Mouse (Mus musculus) layer of hippocampus, postnatal 14 days (tissue): ENCODE data around the gene Pih1d1. TPM values are rescaled to one million over a fixed set of nuclear protein-coding genes. Genes with fewer than 3 reads are reported as not detected.
A peak's percentile ranks its signal among the peaks of the same experiment; 100 is the strongest.

Source experiments
- DNase-seq, 2 experiments: peaks; one replicate each; pipeline ENCODE4 v3.0.0; 2021 to 2022; ENCODE audit warnings: low spot score in 2 of 2, mixed read lengths in 1 of 2
- total RNA-seq, 2 experiments: library from RNA; stranded (reverse); gene quantifications; 2 replicates each; pipeline ENCODE4 v1.2.3; 2021

The Pih1d1 gene
- total RNA-seq, 2 experiments from 2014 or later = 46.1 to 46.5 TPM

GRCm38 (mm10) chr7:45126147-45126843 is 27.8 kb upstream of the Pih1d1 start:
- DNase-seq = no peak

DNA sequence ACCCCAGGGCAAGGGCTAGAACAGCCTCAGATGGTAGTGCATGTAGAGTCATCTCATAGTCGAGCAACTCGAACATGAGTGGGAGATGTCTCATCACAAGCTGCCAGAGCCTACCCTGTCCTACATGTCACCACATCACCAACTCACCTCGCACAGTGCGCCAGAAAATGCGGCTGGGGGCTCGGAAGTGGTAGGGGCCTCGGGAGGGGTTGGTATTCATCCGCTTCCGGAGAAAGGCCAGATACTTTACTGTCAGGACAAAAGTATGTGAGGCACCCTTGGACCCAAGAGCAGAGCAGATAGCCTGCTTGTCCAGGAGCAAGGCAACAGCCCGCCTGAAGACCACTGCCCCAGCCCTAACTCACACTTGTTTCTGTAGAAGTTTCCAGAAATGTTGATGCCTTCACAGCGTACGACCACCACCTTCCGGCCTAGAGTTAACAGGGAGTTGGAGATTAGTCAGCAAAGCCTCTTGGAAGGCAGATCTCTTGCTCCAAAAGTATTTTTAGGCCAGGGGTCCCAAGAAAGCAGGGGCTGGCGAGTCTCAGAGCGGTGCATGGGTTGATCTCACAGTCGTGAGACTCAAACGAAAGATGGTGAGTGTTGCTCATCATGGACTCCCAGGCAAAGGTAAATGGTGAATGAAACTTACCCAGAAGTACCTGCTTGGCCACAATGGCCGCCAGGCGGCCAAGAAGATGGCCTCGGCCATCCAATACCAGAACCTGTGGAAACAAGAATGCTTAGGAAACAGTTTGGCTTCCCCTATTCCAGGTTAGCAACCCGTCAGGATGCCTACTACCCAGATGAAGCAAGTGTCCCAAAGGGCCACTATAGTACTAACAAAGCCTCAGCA is 27.0 kb upstream of the Pih1d1 start:
- DNase-seq = no peak

GRCm38 (mm10) chr7:45127700-45128224 is 26.3 kb upstream of the Pih1d1 start:
- DNase-seq = no peak

DNA sequence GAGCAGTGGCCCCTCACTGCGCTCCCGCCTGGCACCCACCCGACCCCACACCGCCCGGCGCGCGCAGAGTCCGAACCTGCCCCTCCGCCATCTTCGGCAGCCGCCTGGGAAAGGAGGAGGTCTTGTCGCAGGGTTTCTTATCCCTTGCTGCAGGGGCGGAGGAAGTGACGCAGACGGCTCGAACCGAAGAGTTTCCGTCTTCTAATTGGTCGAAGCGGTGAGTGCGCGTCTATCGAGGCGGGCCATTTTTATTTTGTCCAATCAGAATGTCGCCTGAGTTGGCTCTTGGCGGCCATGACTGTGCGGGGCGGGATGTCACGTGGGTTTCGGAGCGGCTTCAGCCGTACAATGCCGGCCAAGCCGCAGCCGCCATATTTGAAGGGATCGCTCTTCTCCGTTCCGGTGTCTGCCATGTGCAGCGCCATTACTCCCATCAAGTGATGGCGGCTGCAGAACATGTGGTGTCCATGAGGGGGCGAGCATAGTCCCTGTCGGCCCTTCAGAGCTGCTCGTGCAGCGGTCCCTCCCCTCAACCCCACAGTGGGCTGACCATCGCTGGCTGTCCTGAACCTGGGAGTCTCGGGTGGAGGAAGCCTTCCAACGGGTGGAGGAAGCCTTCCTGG is 25.4 kb upstream of the Pih1d1 start, which contains the start of gene Rpl13a:
Gene Rpl13a, minus strand, starts transcription at position 138 of the 623 bp plus-strand sequence.
- peak; percentile 99 to 100 for DNase-seq

- no peak for DNase-seq
Measured at GRCm38 (mm10) chr7:45129318-45129717, 24.8 kb upstream of the Pih1d1 start.

DNA sequence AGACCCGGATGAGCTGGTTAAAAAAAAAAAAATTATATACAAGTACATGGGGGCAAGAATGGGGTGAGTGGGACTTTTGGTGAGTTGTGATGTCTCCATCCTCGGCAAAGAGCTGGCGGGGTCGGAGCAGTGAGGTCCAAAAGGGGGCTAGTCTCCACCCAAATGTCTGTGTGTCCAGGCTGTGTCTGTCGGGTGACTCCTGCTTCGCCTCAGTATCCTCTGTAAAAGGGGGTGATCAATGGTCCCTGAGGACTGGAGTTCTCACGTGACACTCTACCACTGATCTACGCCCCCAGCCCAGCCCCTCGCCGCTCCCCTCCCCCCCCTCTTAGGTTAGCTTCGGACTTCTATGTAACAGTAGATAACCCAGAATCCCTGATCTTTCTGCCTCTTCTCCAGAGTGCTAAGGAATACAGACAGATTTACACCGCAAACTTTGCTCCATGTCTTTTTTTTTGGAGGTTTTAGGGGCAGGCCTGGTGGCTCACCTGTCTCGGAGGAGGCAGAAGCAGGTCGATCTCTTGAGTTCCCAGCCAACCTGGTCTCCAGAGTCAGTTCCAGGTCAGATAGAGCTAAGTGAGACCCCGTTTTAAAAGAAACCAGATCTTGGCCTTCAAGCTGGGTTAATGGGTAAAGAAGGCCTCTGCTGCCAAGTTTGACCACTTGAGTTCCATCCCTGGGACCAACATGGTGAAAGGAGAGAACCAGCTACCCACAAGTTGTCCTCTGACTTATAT is 24.2 kb upstream of the Pih1d1 start:
- DNase-seq = no peak

GRCm38 (mm10) chr7:45131850-45132249 is 22.3 kb upstream of the Pih1d1 start:
- DNase-seq = no peak

DNA sequence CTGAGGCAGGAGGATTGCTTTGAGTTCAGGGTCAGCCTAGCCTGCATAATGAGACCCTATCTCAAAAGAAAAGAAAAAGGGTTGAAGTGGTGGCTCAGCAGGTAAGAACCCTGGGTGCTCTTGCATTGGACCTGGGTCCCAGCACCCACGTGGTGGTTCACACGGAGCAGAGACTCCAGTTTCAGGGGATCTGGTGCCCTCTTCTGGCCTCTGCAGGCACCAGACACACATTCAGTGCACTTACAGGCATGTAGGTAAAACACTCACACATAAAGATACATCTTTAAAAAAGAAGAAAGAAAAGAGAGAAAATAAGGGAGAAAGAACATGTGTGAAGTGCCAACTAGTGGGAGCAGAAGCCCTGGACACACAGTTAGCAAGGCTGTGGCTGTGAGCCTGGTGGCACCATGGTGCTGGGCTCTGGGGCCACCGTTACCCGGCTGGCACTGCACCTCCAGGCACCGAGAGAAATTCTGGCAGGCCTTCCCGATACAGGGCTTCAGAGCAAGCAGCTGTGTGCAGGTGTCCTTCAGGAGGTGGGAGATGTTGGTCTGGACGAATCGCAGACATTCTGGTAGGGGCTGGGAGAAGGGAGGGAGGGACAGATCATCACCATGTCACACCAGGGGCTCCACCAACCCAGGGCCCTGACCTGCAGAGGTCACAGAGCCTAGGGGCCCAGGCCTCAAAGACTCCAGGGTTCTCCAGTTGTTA is 20.5 kb upstream of the Pih1d1 start:
- no peak for DNase-seq

DNA sequence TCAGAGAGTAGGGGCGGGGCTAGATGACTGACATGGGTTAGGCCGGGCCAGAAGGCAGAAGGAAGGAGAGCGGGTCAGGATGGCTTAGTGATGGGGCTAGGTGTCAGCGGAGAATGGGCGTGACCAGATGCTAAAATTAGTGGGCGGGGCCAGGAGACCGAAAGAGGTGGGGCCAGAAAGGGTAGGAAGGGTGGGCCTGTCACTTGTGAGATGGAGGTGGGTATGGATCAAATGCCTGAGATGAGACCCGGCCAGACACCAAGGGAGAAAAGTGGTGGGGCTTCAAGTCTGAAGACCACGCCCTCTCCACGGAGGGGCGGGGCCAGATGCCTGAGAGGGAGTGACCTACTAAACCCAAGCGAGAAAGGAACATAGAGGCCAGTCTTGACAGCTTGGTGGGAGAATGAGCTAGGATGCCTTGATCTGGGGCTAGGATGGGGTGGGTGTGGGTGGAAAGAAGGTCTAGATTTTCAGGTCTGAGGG is 19.5 kb upstream of the Pih1d1 start:
- DNase-seq = no peak

- no peak for DNase-seq
Measured at GRCm38 (mm10) chr7:45135370-45135769, 18.7 kb upstream of the Pih1d1 start.

- DNase-seq = peak; percentile 91
Measured at GRCm38 (mm10) chr7:45135993-45136567, 18.0 kb upstream of the Pih1d1 start, which contains the start of the genes Gm45713 and Flt3l. Gm45713 (minus strand) TSS chr7:45136231. Flt3l (minus strand) TSS chr7:45136432.

- no peak for DNase-seq
Measured at GRCm38 (mm10) chr7:45137171-45138006, 16.7 kb upstream of the Pih1d1 start.

DNA sequence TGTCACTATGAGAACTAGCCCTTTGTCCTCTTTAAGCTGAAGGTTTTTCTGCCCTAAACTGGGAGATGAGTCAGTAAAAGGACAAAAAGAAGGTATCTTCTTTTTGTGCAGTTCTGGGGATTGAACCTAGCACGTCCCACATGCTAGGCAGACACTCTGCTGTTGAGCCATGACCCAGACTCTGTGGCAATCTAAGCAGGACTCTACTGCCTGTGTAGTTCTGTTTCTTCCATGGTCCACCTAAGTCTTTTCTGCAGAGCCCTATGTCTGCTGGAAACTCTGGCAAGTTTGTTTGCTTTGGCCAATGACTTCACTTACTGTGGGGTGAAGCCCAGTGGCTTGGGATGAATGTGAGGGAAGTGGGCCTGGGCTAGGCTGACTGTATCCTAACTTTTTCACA is 15.7 kb upstream of the Pih1d1 start:
- no peak for DNase-seq

- no peak for DNase-seq
Measured at GRCm38 (mm10) chr7:45139904-45140723, 14.0 kb upstream of the Pih1d1 start.

GRCm38 (mm10) chr7:45141319-45141718 is 12.8 kb upstream of the Pih1d1 start:
- no peak for DNase-seq

DNA sequence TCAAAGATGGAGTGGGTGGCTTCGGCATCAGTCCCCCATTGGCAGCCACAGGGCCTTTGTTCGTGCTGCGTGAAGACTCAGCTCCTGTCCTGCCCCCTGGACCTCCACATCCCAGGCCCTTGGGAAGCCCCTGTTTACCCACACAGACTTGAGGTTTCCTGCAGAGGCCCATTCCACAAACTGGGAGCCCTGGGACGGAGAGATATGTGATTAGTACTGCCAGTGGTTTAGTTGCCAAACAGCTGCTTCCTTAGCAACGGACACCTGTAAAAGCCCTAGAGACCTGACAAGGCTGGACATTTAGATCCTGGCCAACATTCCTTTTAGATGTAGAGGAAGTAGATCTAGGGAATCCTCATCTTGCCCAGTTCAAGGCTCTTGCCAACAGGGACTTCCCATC is 12.2 kb upstream of the Pih1d1 start:
- no peak for DNase-seq

DNA sequence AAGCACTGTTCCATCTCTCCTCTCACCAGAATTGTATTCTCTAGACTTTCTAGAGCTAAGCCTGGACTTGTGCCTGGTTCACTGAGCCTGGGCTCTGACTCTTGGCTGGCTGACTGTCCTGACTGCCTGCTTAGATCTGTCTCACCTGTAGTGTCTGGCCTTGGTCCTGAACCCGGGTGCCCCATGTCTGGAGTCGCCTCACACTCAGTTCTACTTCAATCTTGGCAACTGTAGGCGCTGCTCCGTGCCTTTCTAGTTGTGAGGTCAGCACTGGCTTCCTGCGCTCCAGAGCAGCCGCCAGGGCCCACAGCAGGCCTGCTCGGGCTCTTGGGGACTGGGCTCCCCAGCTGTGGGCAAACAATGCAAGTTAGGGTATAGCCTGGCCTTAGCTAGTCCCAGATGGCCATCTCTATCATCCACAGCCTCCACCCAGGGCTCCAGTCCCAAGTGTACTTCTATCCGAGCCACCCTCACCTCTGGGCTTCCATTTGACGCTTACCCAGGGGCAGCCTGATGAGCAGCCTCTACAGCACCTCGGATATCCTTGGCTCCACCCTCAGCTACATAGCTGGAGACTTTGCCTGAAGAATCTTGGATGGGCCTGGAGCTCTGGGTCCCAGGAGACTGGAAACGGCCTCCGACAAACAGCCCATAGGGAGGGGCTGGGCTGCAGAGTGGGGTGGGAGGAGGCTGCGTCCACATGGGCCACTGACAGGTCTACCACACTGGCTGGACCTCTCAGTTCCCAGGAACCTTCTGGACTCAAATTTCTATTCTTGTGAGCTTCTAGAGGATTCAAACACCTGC is 9.5 kb upstream of the Pih1d1 start:
- no peak for DNase-seq
